Mouse (Mus musculus): Measurements from ENCODE around the gene Gm49027.

- TF ChIP-seq CTCF (IDR thresholded peaks at IDR 0.05; ENCODE audit: control insufficient read depth, insufficient read depth, insufficient read length) (no peak), CEBPB (IDR thresholded peaks at IDR 0.05; ENCODE audit: low read depth) (no peak), MYOD1 (IDR thresholded peaks at IDR 0.05; ENCODE audit: control insufficient read depth, insufficient read length, low read depth) (no peak)
Observed at GRCm38 (mm10) chr5:123512102-123512501, 13.2 kb downstream of the Gm49027 start.

Measured in C2C12 (cell line).